Mouse (Mus musculus): Measurements from ENCODE around the gene Wdr19.
A peak's percentile ranks its signal among the peaks of the same experiment; 100 is the strongest.

The Wdr19 gene

DNA sequence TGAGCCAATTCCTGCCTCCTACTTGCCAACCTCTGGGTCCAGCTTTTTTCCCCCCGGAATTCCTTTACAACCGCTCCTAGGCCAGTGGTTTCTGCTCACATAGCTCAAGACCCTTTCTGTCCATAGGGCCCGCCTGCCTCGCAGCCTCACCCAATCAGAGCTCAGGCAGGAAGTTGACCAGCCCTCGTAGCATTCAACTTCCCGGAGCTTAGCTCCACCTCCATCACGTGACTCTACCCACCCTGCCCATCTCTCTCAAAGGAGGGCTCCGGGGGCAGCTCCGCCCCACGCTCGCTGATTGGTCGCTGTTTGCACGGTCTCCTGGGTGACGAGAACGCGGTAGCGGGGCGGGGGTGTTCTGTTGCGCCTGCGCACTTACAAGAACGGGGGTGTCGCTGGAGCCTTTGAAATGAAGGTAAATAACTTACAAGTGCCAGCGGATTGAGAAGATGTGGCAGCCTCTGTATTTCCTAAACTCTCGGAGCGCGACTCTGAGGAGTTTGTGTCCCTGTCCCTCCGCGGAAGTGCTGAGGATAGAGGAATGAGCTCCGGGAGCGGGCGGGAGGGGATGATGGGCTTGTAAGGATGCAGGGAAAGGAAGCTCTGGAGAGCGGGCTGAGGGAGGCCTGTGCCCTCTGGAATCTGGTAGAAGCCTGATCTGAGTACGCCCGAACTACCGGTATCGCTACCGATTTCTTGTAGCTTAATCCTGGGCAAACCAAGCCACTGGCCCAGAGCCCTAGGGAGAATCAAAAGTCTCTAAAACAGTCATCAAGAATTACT is at the start of gene Wdr19:
Gene Wdr19, plus strand, starts transcription at position 351 of the 783 bp plus-strand sequence.
- peak; percentile 99 for DNase-seq

DNA sequence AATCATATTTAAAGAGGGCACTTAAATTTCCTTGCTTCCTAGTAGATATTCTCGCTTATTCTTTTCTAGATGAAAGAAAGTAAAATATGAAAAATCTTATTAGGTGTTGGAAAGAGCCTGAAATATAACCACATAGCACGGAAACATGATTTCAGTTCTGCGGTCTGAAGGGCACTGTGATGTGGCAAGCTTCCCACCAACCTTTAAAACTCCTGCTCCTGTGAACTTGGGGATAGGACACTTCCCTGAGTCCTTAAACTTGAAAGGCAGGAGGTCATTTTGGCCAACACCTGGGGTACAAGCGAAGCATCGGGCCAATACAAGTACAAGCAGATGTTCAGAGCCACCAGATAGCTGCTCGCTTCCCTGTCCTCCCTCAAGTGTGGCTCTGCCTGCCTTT is 49.8 kb upstream of the Wdr19 start:
- DNase-seq = no peak

DNA sequence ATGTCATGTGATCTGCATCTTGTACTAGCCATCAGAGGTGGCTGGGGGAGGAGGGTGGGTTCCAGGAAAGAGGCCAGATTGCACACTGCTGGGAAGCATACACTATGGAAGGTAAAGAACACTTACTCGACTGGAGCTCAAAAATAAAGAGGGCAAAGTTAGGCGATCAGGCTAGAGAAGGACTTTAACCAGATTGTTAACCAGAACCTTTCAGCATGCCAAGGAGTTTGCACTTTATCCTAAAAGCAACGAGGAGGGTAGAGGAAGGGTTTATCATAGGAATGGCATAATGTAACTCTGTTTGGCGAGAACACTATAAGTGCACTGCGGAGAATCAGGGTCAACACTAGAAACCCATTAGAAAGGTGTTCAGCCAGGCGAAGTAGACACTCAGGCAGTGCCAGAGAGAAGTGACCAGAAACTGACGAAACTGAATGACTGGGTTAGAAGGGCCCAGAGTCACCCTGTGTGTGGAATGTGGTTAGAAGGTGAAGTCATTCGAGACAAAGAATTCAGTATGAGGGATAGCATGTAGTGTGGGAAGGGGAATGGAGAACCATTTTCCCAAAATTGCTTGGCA is 49.0 kb upstream of the Wdr19 start:
- DNase-seq = no peak

DNA sequence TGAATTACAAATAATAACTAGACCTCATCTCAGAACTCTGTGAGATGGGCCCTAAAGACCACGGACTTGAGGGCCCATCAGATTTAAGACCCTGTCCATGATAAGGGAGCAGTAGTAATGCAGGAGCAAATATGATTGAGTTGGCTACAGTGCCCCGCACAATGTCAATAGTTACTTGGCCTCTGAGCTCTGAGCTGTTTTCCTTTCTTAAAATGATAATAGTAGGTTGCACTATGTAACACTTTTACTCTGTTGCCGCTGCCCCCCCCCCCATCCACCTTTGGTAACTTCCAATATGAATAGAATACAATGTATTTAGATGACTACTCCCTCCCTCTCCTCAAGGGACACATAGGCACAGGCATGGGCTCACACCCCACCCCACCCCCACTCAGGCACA is 48.2 kb upstream of the Wdr19 start:
- no peak for DNase-seq

DNA sequence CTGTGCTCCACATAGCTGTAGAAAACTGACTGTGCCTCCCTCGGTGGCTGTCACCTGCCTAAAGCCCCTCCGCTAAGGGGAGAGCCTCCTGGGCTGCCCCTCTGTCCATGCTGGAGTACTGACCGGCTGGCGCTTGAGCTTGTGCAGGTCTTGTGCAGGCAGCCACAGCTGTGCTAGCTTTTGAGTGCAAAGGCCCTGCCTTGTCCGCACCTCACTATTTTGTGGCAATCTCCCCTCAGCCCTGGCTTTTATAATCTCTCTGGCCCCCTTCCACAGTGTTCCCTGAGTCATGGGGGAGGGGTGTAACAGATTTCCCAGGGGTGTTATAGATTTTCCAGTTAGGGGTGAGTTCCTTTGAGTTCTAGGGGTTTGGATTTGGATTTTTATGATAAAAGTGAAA is 47.7 kb upstream of the Wdr19 start:
- DNase-seq = no peak

DNA sequence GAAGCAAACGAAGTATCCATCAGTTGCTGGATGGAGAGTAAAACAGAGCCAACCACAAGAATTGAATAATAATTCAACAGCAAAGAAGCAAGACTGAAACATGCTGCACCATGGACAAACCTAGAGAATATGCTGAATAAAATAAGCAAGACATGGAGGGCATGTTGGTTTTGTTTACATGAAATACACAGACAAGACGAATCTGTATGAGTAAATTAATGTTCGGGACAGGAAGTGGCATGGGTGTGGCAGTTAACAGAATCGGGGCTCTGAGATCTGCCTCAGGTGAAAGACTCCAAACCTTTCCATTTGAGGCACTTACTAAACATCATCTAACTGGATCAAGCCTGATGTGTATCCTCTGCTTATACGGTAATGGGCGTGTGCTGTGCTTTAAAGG is 45.2 kb upstream of the Wdr19 start:
- DNase-seq = no peak

DNA sequence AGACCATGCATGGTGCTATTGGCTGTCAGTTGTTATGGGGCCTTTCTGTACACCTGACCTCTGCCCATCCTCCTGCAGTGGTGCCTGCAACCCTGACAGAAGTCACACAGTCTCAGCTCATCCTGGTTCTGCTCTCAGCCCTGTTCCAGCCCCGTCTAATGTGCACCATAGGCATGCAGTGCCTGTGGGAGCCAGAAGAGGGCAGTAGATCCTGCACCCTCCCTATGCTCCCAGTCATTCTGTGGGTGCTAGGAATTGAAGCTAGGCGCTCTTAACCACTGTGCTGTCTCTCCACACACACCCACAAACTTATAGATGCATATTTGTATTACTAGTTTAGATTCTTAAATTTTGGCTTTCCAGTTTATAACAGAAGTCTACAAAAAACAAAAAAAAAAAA is 42.6 kb upstream of the Wdr19 start:
- peak; percentile 64 for DNase-seq

DNA sequence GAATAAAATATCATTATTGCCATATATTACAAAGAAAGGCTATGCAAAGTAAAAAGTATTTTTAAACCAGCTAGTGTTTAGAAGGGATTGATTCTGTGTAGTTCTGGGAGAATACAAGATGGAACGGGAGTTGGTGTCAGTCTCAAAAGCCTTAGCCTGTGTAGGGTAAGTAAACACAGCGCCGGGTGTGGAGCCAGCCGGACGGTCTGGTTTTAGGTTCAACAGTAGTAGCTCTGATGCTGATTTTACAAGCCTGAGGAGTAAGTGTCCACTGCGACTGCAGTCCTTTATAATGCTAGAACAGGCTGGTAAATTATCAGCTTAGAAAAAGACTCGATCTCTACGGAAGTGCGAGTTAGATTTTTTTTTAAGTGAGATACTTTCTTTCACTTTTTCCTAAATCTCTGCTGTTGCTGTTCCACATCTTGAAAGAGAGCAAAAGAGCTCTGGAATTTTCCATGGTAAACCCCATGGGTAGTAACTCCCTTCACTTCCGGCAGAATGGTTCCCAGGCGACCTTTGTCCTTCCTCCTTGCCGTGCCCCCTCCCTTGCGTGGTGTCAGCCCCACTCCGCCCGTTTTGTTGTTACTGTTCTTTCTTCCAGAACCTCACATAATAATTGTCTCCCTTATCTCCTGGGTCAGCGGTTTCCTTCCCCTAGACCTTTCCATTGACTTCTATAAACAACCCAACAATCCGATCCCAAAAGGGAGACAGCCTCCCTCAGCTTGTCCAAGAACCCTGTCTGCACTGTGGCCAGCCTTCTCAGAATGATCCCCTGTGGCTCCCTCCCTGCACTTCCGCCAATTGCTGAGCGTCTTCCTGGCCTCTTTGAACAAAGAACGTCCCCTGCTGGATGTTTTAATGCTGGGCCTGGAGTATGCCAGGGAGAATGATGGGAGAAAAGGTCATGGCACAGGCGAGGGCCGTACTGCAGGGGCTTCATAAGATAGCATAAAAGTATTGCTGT is 41.8 kb upstream of the Wdr19 start:
- DNase-seq = no peak

DNA sequence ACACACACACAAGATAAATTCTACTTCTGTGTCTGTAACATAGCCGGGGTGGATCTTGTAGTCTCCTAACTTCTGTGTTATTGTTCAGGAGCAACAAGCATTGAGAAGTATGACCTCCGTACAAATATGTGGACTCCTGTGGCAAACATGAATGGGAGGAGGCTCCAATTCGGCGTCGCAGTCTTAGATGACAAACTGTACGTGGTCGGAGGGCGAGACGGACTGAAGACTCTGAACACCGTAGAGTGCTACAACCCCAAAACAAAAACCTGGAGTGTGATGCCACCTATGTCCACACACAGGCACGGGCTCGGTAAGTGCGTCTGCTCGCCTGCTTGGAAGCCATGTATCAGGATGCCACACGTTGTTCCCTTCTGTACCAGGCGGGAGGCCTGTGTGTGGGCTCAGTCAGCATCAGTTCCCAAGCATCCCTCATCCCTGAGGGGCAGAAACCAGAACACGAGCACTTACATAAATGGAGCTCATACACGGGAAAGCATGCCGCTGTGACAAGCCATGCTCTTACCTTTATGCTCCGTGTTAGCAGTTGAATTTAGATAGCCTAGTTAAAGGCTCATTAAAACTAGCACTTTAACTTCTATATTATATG is 40.7 kb upstream of the Wdr19 start:
- no peak for DNase-seq

DNA sequence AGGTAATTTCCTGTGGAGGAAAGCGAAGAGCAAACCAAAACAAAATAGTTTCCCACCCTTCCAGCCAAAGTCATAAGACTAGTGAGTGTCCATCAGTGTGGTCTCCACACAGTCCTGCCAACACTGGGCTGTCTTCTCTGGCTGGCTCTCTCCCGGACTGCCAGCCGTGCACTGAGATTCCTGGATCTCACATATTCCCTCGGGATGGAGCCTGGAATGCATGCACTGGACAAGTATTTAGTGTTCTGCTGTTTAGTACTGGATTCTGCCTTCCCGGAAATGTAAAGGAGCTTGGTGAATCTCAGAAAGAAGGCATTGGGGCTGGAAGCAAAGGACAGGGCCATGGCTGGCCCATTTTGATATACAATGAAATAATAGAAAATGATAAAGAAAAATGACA is 36.5 kb upstream of the Wdr19 start:
- DNase-seq = no peak

DNA sequence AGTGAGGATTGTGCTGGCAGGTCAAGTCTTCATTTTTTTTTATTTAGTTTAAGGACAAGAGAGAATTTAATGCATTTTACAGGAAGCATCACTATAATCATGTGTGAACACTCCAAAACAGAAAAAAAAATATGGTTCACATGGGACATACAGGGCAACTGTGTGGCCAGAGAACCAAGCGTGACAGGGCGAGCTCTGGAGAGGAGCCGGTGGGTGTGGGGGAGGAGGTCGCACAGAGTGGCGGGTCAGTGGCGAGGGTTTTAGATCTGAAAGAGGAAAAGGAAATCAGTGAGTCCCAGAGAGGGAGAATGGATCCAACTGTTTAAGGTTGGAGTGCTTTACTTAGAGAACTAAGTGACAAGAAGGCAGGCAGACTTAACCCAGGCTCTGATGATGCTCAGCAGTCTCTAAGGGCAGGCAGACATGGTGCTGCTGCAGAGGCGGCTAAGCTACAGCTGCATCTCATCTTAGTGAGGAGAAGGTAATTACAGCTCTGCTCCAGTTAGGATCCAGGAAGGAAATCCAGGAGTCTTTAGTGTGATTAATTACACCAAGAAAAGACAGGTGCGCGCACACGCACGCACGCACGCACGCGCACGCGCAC is 35.9 kb upstream of the Wdr19 start:
- DNase-seq = no peak

DNA sequence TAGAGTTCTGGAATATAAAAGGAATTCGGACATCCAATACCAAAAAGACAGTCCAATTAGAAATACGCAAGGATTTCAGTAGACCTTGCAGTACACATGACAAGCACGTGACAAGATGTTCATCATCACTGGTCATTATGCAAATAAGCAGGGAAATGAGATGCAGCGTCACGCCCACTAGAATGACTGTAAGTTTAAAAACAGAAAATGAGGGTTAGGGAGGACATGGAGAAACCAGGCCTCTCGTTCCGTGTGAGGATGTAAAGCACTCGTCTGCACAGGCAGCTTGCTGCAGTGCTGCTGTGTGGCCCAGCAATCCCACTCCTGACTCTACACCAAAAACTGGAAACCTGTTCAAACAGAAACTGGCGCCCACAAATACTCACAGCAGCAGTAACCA is 29.3 kb upstream of the Wdr19 start:
- DNase-seq = no peak

DNA sequence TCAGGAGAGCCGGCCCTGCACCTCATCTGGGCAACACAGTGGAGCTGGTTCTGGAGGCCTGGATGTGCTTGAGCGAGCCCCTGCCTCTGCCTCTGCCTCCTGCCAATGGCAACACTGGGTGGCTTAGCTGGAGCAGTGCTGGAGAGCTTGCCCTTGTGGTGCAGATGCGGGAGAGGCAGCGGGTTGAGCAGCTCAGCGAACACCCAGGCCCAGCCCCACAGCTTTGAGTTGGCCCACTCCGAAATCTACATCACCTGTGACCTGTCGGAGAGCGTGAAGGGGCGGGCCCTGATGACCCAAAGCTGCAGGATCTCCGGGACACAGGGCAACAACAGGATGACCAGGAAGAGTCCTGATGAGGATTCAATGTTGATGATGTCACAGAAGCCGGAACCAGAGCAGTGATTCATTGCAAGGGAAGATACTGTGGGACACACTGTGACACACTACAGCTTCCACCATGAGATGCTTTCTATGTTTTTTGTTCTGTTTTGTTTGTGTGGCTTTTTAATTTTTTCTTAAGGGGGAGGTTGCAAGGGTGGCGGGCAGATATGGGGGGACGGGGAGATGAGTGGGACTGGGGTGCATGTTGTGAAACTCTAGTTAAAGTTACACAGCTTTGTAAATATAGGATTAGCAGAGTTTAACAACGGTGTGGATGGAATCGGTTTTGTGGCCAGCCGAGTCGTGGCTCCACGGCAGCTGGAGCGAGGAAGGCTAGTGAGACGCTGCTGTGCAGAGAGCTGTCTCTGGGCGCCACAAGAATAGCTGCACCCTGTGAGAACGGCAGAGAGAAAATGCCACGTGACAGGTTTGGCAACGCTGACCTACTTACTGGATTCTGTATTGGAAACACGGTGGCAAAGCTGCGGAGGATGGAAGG is 24.2 kb upstream of the Wdr19 start:
- DNase-seq = no peak

DNA sequence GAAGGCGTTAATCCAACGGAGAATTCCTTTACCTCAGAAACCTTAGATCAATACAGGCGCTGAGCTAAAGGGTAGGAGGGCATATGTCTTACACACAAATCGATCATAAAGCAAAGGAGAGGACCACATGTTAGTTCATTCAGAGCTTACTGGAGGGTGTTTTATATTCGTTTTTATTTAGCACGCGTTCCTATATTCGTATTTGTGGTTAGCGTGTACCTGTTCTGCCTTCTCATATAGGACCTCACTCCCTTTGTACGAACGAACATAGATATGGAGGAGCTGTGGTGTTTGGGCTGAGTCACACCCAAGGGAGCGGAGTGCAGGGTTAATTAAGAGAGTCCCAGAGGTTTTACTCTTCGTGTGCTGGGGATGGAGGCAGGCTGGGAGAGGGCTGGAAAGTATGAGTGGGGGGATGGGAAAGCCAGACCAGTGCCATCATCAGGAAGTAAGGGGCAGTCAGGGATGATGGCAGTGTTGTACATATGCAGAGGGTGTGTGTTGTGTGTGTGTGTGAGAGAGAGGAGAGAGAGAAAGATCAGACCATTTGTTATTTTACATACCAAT is 23.5 kb upstream of the Wdr19 start:
- no peak for DNase-seq

DNA sequence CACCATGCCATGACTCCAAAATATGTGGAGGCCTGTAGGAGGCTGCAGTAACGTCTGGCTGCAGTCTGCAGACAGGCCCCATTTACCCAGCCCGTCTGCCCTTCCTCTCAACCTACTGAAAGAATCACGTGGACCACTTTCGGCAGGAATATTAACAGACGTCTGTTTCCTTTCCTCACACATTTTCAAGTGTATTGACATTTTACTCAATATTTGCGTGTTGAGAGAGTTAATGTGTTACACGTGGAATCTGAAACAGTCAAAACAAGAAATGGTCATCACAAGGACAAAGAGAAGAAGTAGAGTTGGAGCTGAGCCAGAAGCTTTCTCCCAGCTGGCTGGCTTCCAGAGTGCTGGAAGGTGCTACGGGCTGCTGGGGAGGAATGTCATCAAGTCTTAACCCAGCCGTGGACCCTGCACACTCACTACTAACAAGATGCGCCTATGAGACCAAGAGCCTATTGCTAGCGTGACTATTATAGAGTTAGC is 22.4 kb upstream of the Wdr19 start:
- DNase-seq = no peak

DNA sequence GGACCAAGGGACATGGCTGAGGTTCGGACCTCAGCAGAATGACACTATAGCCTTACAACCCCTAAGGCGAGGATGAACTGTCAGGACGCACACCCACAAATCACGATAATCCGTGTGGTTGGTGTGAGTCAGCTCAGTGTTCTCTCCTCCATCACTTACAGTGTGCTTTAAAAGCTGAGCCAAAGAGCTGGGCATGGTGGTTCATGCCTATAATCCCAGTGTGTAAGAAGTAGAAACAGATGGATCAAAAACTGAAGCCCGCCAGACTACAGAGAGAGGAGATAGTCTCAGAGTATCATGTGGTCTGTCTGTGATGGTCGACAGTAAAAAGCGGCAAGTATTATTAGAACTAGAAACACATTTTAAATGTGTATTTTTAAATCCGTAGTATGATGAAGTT is 21.0 kb upstream of the Wdr19 start:
- DNase-seq = no peak

DNA sequence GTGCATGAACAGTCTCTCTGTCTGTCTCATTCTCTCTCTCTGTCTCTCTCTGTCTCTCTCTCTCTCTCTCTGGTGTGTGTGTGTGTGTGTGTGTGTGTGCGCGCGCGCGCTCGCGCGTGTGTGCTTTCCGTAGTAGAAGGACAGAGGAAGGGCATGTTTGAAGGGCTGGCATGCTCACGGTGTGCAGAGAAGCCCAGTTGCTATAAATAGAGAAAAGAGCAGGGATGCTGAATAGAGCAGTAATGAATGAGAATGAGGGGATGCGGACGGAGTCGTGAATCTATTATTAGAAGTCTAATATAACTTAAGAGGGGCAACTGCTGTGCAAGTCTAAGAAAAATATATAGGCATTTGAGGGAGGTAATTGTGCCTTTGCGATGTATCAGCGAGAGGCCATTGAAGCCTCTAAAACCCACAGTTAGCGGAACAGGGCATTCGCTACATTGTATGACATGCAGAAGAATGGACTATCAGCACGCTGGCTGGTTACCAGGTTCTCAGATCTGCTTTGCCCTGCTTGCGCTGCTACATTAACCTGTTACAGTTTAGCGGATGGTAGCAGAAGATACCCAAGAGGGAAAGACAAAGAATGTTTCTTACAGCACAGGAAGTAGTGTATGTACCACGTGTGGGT is 18.2 kb upstream of the Wdr19 start:
- no peak for DNase-seq

DNA sequence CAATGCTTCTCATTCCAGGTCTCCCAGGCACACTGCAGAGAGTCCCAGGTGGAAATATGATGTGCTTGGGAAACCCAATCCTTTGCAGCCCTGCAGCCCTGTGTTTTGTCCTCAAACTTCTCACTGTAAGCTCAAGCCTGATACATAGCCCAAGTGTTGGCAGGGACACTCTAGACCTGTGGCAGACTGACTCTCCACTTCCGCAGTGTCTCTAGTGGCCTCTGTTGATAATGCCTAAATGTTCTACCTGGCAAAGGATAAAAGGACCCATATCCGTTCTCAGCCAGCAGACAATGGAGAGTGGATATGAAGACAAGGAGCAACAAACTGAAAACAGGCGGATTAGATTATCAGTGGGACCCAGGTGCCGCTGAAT is 17.7 kb upstream of the Wdr19 start:
- DNase-seq = no peak

DNA sequence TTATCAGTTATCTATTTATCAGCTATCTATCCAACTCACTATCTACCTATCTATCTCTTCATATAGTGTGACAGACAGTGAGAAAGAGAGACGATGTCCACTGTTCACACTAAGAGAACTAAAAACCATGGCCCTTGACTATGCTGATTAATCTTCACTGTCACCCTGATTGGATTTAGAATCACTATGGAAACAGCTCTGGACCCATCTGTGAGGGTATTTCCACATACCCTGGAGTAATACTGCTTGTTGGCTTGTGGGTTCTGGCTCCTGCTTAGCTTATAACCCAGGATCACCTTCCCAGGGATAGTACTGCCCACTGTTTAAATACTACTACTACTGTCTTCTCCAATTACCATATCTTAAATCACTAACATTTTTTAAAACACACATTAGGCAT is 17.2 kb upstream of the Wdr19 start:
- DNase-seq = no peak

DNA sequence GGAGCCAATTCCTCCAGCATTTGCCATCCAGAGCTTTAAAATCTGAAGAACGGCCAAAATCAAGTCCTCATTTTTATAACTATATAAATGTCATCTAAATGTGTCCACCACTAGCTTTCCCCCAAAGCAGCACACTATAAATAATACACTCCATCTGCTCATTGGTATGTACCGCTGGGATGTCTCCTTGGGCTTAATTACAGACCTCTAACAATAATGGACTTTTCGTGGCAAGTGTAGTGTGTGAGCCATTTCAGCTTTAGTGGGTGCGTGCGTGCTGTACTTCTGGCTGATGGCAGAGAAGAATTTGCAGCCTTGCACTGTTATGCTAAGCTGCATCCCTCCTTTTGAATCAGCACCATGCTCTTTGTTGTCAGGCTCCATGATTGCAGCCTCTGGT is 7.9 kb upstream of the Wdr19 start:
- DNase-seq = no peak

DNA sequence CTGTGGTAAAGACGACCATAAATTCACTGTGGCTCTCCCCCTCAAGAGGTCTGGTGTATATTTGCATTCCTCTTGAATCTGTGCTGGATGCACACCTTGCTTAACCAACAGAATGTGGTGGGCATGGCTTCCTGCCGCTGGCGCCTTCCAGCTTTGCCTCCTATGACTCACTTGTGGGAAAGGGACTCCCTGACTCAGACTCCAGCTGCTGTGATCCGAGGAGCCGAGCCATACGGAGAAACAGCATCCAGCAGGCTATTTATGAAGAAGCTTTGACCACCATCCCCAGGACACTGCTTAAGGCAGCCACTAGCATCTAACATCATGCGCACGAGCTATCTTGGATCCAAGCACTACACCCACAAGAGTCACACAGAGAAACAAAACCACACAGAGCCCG is 5.1 kb upstream of the Wdr19 start:
- no peak for DNase-seq

Measured in thymus, postnatal 14 days (tissue).